Mouse (Mus musculus): ENCODE measurements around the gene Slc12a5. TPM values are rescaled to one million over a fixed set of nuclear protein-coding genes. Genes with fewer than 3 reads are reported as not detected.

Gene Slc12a5
- 0.62 and 0.71 TPM in 2 replicates for polyA plus RNA-seq (2014; fragmentation: Nextera tagmentation; extraction: Ambion mirVana)

- Histone ChIP-seq H3K4me1 (ENCODE audit: control insufficient read depth in 2 of 2, insufficient read depth in 2 of 2, low read length in 2 of 2) (peaks cover 0 to 10% of the 10 kb centered on the region in 2 experiments; a peak in 3 of 4 replicates), H3K4me3 (ENCODE audit: control insufficient read depth in 1 of 2, insufficient read depth in 1 of 2, low read depth in 1 of 2, low read length in 2 of 2) (peak within 1 kb of the TSS; percentile 58 to 59), H3K9ac (ENCODE audit: low read length) (peak within 1 kb of the TSS; percentile 54; the same call in 1 of the 2 replicates), H3K9me3 (ENCODE audit: control insufficient read depth, low read length) (no peaks in the 10 kb centered on the region), H3K36me3 (ENCODE audit: control insufficient read depth, insufficient read depth, low read length) (no peaks in the 10 kb centered on the region), H3K27ac (replicated peaks in 1 of 2; ENCODE audit: control insufficient read depth in 1 of 2, insufficient read depth in 1 of 2, low read depth in 2 of 2, low read length in 2 of 2) (no peak within 1 kb of the TSS), H3K27me3 (ENCODE audit: control insufficient read depth, insufficient read depth, low read length) (peaks cover 10% of the 10 kb centered on the region), H3K4me2 (ENCODE audit: low read length) (peak within 1 kb of the TSS; percentile 71)
- WGBS, result 2% methylated on average over 33 of the region's 54 CpGs
- peak; percentile 75 for ATAC-seq (ENCODE audit: insufficient number of reproducible peaks, insufficient read depth, low FRiP score, low read depth)
Measured at GRCm38 (mm10) chr2:164960716-164961441, at the start of gene Slc12a5. Slc12a5 (plus strand) TSS chr2:164960802.

- WGBS, result under 1% methylated on average over 90 of the region's 91 CpGs
Measured at GRCm38 (mm10) chr2:164911086-164912048, 49.2 kb upstream of the Slc12a5 start, which contains the start of gene Zfp335. Zfp335 (minus strand) TSS chr2:164911757.

GRCm38 (mm10) chr2:164912151-164912550 lies 48.5 kb upstream of the Slc12a5 start:
- Histone ChIP-seq H3K27ac (replicated peaks in 1 of 2; ENCODE audit: control insufficient read depth in 1 of 2, insufficient read depth in 1 of 2, low read depth in 2 of 2, low read length in 2 of 2) (peak overlapping the region; percentile 98 to 100), H3K36me3 (ENCODE audit: control insufficient read depth, insufficient read depth, low read length) (peaks cover 28% of the 10 kb centered on the region), H3K4me1 (ENCODE audit: control insufficient read depth in 2 of 2, insufficient read depth in 2 of 2, low read length in 2 of 2) (peaks cover 10 to 21% of the 10 kb centered on the region in 2 experiments), H3K9ac (ENCODE audit: low read length) (peak overlapping the region; percentile 92), H3K4me2 (ENCODE audit: low read length) (peak overlapping the region; percentile 73), H3K4me3 (ENCODE audit: control insufficient read depth in 1 of 2, insufficient read depth in 1 of 2, low read depth in 1 of 2, low read length in 2 of 2) (peak overlapping the region; percentile 88 to 92), H3K27me3 (ENCODE audit: control insufficient read depth, insufficient read depth, low read length) (no peaks in the 10 kb centered on the region), H3K9me3 (ENCODE audit: control insufficient read depth, low read length) (no peaks in the 10 kb centered on the region)
- WGBS, result 6% methylated on average over 12 of the region's 12 CpGs
- peak; percentile 57 for ATAC-seq (ENCODE audit: insufficient number of reproducible peaks, insufficient read depth, low FRiP score, low read depth)

More at GRCm38 (mm10) chr2:164911086-164912048, 49.2 kb upstream of the Slc12a5 start, which contains the start of gene Zfp335:
- H3K4me2 ChIP-seq (ENCODE audit: low read length), result peak within 1 kb of the TSS; percentile 73
- peak within 1 kb of the TSS; percentile 92 for H3K9ac ChIP-seq (ENCODE audit: low read length)
- H3K36me3 ChIP-seq (ENCODE audit: control insufficient read depth, insufficient read depth, low read length), result peaks cover 36% of the 10 kb centered on the region
- H3K27ac ChIP-seq (replicated peaks in 1 of 2; ENCODE audit: control insufficient read depth in 1 of 2, insufficient read depth in 1 of 2, low read depth in 2 of 2, low read length in 2 of 2), result peak within 1 kb of the TSS; percentile 98 to 100
- peak within 1 kb of the TSS; percentile 88 to 92 for H3K4me3 ChIP-seq (ENCODE audit: control insufficient read depth in 1 of 2, insufficient read depth in 1 of 2, low read depth in 1 of 2, low read length in 2 of 2)
- ATAC-seq (ENCODE audit: insufficient number of reproducible peaks, insufficient read depth, low FRiP score, low read depth), result peak; percentile 86
- peaks cover under 1% of the 10 kb centered on the region for H3K9me3 ChIP-seq (ENCODE audit: control insufficient read depth, low read length)
- peaks cover 10 to 21% of the 10 kb centered on the region in 2 experiments for H3K4me1 ChIP-seq (ENCODE audit: control insufficient read depth in 2 of 2, insufficient read depth in 2 of 2, low read length in 2 of 2)
- H3K27me3 ChIP-seq (ENCODE audit: control insufficient read depth, insufficient read depth, low read length), result no peaks in the 10 kb centered on the region

GRCm38 (mm10) chr2:164912749-164913427 lies 47.7 kb upstream of the Slc12a5 start:
- H3K27me3 ChIP-seq (ENCODE audit: control insufficient read depth, insufficient read depth, low read length), result no peaks in the 10 kb centered on the region
- 84% methylated on average over 8 of the region's 9 CpGs for WGBS
- H3K9me3 ChIP-seq (ENCODE audit: control insufficient read depth, low read length), result no peaks in the 10 kb centered on the region
- H3K36me3 ChIP-seq (ENCODE audit: control insufficient read depth, insufficient read depth, low read length), result peaks cover 21% of the 10 kb centered on the region
- peak overlapping the region; percentile 98 to 100 for H3K27ac ChIP-seq (replicated peaks in 1 of 2; ENCODE audit: control insufficient read depth in 1 of 2, insufficient read depth in 1 of 2, low read depth in 2 of 2, low read length in 2 of 2)
- peaks cover 10 to 21% of the 10 kb centered on the region in 2 experiments for H3K4me1 ChIP-seq (ENCODE audit: control insufficient read depth in 2 of 2, insufficient read depth in 2 of 2, low read length in 2 of 2)
- ATAC-seq (ENCODE audit: insufficient number of reproducible peaks, insufficient read depth, low FRiP score, low read depth), result no peak
- peak overlapping the region; percentile 92 for H3K9ac ChIP-seq (ENCODE audit: low read length)
- no peak overlapping the region for H3K4me3 ChIP-seq (ENCODE audit: control insufficient read depth in 1 of 2, insufficient read depth in 1 of 2, low read depth in 1 of 2, low read length in 2 of 2)
- H3K4me2 ChIP-seq (ENCODE audit: low read length), result peak overlapping the region; percentile 73; the same call in 1 of the 2 replicates

- ATAC-seq (ENCODE audit: insufficient number of reproducible peaks, insufficient read depth, low FRiP score, low read depth), result no peak
- no peak overlapping the region for H3K9ac ChIP-seq (ENCODE audit: low read length)
- H3K4me3 ChIP-seq (ENCODE audit: control insufficient read depth in 1 of 2, insufficient read depth in 1 of 2, low read depth in 1 of 2, low read length in 2 of 2), result no peak overlapping the region
- H3K36me3 ChIP-seq (ENCODE audit: control insufficient read depth, insufficient read depth, low read length), result peaks cover 16% of the 10 kb centered on the region
- 80% methylated on average over 2 of the region's 2 CpGs for WGBS
- no peak overlapping the region for H3K4me2 ChIP-seq (ENCODE audit: low read length)
- H3K27ac ChIP-seq (replicated peaks in 1 of 2; ENCODE audit: control insufficient read depth in 1 of 2, insufficient read depth in 1 of 2, low read depth in 2 of 2, low read length in 2 of 2), result no peak overlapping the region; a peak in 2 of 4 replicates
- H3K27me3 ChIP-seq (ENCODE audit: control insufficient read depth, insufficient read depth, low read length), result no peaks in the 10 kb centered on the region
- no peaks in the 10 kb centered on the region for H3K9me3 ChIP-seq (ENCODE audit: control insufficient read depth, low read length)
- H3K4me1 ChIP-seq (ENCODE audit: control insufficient read depth in 2 of 2, insufficient read depth in 2 of 2, low read length in 2 of 2), result peaks cover 10 to 21% of the 10 kb centered on the region in 2 experiments
Measured at GRCm38 (mm10) chr2:164913428-164913786, 47.2 kb upstream of the Slc12a5 start.

- Histone ChIP-seq H3K27ac (replicated peaks in 1 of 2; ENCODE audit: control insufficient read depth in 1 of 2, insufficient read depth in 1 of 2, low read depth in 2 of 2, low read length in 2 of 2) (no peak overlapping the region), H3K27me3 (ENCODE audit: control insufficient read depth, insufficient read depth, low read length) (no peaks in the 10 kb centered on the region), H3K4me3 (ENCODE audit: control insufficient read depth in 1 of 2, insufficient read depth in 1 of 2, low read depth in 1 of 2, low read length in 2 of 2) (no peak overlapping the region), H3K9ac (ENCODE audit: low read length) (no peak overlapping the region), H3K36me3 (ENCODE audit: control insufficient read depth, insufficient read depth, low read length) (peaks cover 24% of the 10 kb centered on the region), H3K4me2 (ENCODE audit: low read length) (no peak overlapping the region), H3K4me1 (ENCODE audit: control insufficient read depth in 2 of 2, insufficient read depth in 2 of 2, low read length in 2 of 2) (peaks cover 6 to 9% of the 10 kb centered on the region in 2 experiments), H3K9me3 (ENCODE audit: control insufficient read depth, low read length) (no peaks in the 10 kb centered on the region)
- 67% methylated on average over 5 of the region's 5 CpGs for WGBS
- no peak for ATAC-seq (ENCODE audit: insufficient number of reproducible peaks, insufficient read depth, low FRiP score, low read depth)
Measured at GRCm38 (mm10) chr2:164916820-164917219, 43.8 kb upstream of the Slc12a5 start.

- no peak overlapping the region for H3K9ac ChIP-seq (ENCODE audit: low read length)
- ATAC-seq (ENCODE audit: insufficient number of reproducible peaks, insufficient read depth, low FRiP score, low read depth), result no peak
- peaks cover 5% of the 10 kb centered on the region in 2 experiments for H3K4me1 ChIP-seq (ENCODE audit: control insufficient read depth in 2 of 2, insufficient read depth in 2 of 2, low read length in 2 of 2)
- no peaks in the 10 kb centered on the region for H3K27me3 ChIP-seq (ENCODE audit: control insufficient read depth, insufficient read depth, low read length)
- H3K27ac ChIP-seq (replicated peaks in 1 of 2; ENCODE audit: control insufficient read depth in 1 of 2, insufficient read depth in 1 of 2, low read depth in 2 of 2, low read length in 2 of 2), result no peak overlapping the region
- H3K9me3 ChIP-seq (ENCODE audit: control insufficient read depth, low read length), result no peaks in the 10 kb centered on the region
- no peak overlapping the region for H3K4me3 ChIP-seq (ENCODE audit: control insufficient read depth in 1 of 2, insufficient read depth in 1 of 2, low read depth in 1 of 2, low read length in 2 of 2)
- peaks cover 24% of the 10 kb centered on the region for H3K36me3 ChIP-seq (ENCODE audit: control insufficient read depth, insufficient read depth, low read length)
- no peak overlapping the region for H3K4me2 ChIP-seq (ENCODE audit: low read length)
- 63% methylated on average over 10 of the region's 10 CpGs for WGBS
Measured at GRCm38 (mm10) chr2:164917371-164917770, 43.2 kb upstream of the Slc12a5 start.
